Mouse (Mus musculus): ENCODE data around the gene Fyb2. TPM values are rescaled to one million over a fixed set of nuclear protein-coding genes. Genes with fewer than 3 reads are reported as not detected.

Gene Fyb2
- 0.07 TPM in 1 of 2 replicates, not detected in the other for polyA plus RNA-seq (2014; fragmentation: Nextera tagmentation; extraction: Ambion mirVana)

GRCm38 (mm10) chr4:104913291-104914129 is at the start of gene Fyb2:
Gene Fyb2 (plus strand): TSS chr4:104913456.
- Histone ChIP-seq H3K4me1 (ENCODE audit: control insufficient read depth, insufficient read depth, low read length) (peaks cover 3% of the 10 kb centered on the region; the same call in 1 of the 2 replicates), H3K9me3 (ENCODE audit: control insufficient read depth, low read length) (no peaks in the 10 kb centered on the region), H3K4me2 (peak within 1 kb of the TSS; percentile 29; the same call in 1 of the 2 replicates), H3K27ac (ENCODE audit: low read depth, low read length) (no peak within 1 kb of the TSS), H3K36me3 (ENCODE audit: control insufficient read depth, insufficient read depth, low read length) (no peaks in the 10 kb centered on the region), H3K27me3 (ENCODE audit: control insufficient read depth, insufficient read depth, low read length) (no peaks in the 10 kb centered on the region; the same call in 1 of the 2 replicates), H3K4me3 (ENCODE audit: low read depth, low read length) (no peak within 1 kb of the TSS), H3K9ac (ENCODE audit: low read length) (no peak within 1 kb of the TSS)
- 0 out of 2 replicates have a peak, but pooled peaks have one; percentile 7 for ATAC-seq (ENCODE audit: low FRiP score)
- DNase-seq (ENCODE audit: low spot score, missing footprints): no peak
- 21% methylated on average over 23 of the region's 23 CpGs for WGBS

DNA sequence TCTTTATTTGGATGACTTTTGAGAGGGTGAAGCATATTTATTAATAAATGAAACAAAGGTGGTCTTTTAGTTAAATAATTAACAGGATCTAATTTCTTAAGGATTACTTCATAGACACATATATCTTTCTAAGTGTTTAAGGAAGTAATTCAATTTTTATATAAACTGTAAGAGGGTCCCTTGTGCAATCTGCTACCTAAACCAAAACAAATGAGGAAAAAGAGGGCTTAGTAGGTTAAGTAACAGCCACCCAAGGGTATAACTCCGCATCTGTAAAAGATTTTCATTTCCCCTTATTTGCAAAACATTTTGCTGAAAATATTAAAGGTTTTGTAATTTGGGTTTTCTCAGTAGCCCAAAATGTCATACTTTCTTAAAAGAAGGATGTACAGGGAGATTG is 48.9 kb upstream of the Fyb2 start:
- H3K36me3 ChIP-seq (ENCODE audit: control insufficient read depth, insufficient read depth, low read length): no peaks in the 10 kb centered on the region
- no peak for DNase-seq (ENCODE audit: low spot score, missing footprints)
- no peaks in the 10 kb centered on the region for H3K27me3 ChIP-seq (ENCODE audit: control insufficient read depth, insufficient read depth, low read length)
- H3K9ac ChIP-seq (ENCODE audit: low read length): no peak overlapping the region
- no peak for ATAC-seq (ENCODE audit: low FRiP score)
- no peak overlapping the region for H3K4me3 ChIP-seq (ENCODE audit: low read depth, low read length)
- 90% methylated on average over 1 of the region's 1 CpGs for WGBS
- H3K9me3 ChIP-seq (ENCODE audit: control insufficient read depth, low read length): no peaks in the 10 kb centered on the region
- H3K4me2 ChIP-seq: no peak overlapping the region
- H3K4me1 ChIP-seq (ENCODE audit: control insufficient read depth, insufficient read depth, low read length): no peaks in the 10 kb centered on the region
- no peak overlapping the region for H3K27ac ChIP-seq (ENCODE audit: low read depth, low read length)

DNA sequence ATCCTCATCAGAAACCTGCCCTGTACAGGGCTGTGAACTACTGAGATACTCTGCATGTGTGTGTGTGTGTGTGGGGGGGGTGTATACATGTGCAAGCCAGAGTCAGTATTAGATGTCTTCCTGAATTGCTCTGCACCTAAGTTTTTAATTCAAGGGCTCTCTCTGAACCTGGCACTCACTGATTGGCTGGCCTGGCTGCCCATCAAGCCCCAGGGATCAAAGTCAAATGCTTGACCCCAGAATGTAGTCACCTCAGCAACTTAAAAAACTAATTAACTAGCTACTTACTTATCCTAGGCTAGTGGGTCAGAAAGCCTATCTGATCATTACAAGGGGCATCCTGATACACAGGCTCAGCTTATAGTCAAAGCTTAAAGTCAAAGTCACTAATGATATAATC is 43.7 kb upstream of the Fyb2 start:
- DNase-seq (ENCODE audit: low spot score, missing footprints): no peak
- no peaks in the 10 kb centered on the region for H3K4me1 ChIP-seq (ENCODE audit: control insufficient read depth, insufficient read depth, low read length)

GRCm38 (mm10) chr4:104870196-104870595 is 43.1 kb upstream of the Fyb2 start:
- H3K9me3 ChIP-seq (ENCODE audit: control insufficient read depth, low read length): no peaks in the 10 kb centered on the region
- no peak overlapping the region for H3K9ac ChIP-seq (ENCODE audit: low read length)
- no peak overlapping the region for H3K4me2 ChIP-seq
- 91% methylated on average over 5 of the region's 5 CpGs for WGBS
- no peak overlapping the region for H3K4me3 ChIP-seq (ENCODE audit: low read depth, low read length)
- H3K27me3 ChIP-seq (ENCODE audit: control insufficient read depth, insufficient read depth, low read length): no peaks in the 10 kb centered on the region
- no peak for ATAC-seq (ENCODE audit: low FRiP score)
- no peaks in the 10 kb centered on the region for H3K4me1 ChIP-seq (ENCODE audit: control insufficient read depth, insufficient read depth, low read length)
- H3K36me3 ChIP-seq (ENCODE audit: control insufficient read depth, insufficient read depth, low read length): no peaks in the 10 kb centered on the region
- DNase-seq (ENCODE audit: low spot score, missing footprints): no peak
- H3K27ac ChIP-seq (ENCODE audit: low read depth, low read length): no peak overlapping the region

More for the DNA sequence above, 43.7 kb upstream of the Fyb2 start:
- H3K4me2 ChIP-seq: no peak overlapping the region
- no peak overlapping the region for H3K27ac ChIP-seq (ENCODE audit: low read depth, low read length)
- no peaks in the 10 kb centered on the region for H3K36me3 ChIP-seq (ENCODE audit: control insufficient read depth, insufficient read depth, low read length)
- no peak overlapping the region for H3K4me3 ChIP-seq (ENCODE audit: low read depth, low read length)
- H3K27me3 ChIP-seq (ENCODE audit: control insufficient read depth, insufficient read depth, low read length): no peaks in the 10 kb centered on the region
- H3K9ac ChIP-seq (ENCODE audit: low read length): no peak overlapping the region
- no peak for ATAC-seq (ENCODE audit: low FRiP score)
- H3K9me3 ChIP-seq (ENCODE audit: control insufficient read depth, low read length): no peaks in the 10 kb centered on the region

DNA sequence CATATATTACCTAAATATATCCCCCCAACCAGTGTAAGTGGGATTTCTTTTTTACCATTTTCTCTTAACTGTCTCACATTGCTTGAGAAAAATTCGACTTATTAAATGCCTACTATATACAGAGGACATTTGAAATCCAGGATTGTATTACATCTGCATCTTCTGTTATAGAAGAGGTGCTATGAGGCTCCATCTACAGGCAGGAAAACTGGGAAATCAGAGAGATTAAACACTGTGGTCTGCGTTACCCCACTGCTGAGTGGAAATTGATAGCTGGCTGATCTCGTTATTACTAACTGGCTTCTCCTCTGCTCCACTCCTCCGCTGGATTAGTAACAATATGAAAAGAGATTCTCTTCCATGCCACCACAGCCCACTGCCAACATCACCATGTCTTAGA is 37.4 kb upstream of the Fyb2 start:
- 81% methylated on average over 4 of the region's 4 CpGs for WGBS
- DNase-seq (ENCODE audit: low spot score, missing footprints) (no peak), ATAC-seq (ENCODE audit: low FRiP score) (no peak)

GRCm38 (mm10) chr4:104876323-104876722 is 36.9 kb upstream of the Fyb2 start, which contains the start of gene C8a:
Gene C8a (minus strand): TSS chr4:104876398.
- H3K4me2 ChIP-seq: no peak within 1 kb of the TSS

More for the DNA sequence above, 37.4 kb upstream of the Fyb2 start:
- no peaks in the 10 kb centered on the region for H3K4me1 ChIP-seq (ENCODE audit: control insufficient read depth, insufficient read depth, low read length)
- H3K36me3 ChIP-seq (ENCODE audit: control insufficient read depth, insufficient read depth, low read length): no peaks in the 10 kb centered on the region
- no peak overlapping the region for H3K4me2 ChIP-seq
- H3K4me3 ChIP-seq (ENCODE audit: low read depth, low read length): no peak overlapping the region
- H3K9ac ChIP-seq (ENCODE audit: low read length): no peak overlapping the region
- H3K9me3 ChIP-seq (ENCODE audit: control insufficient read depth, low read length): no peaks in the 10 kb centered on the region
- H3K27ac ChIP-seq (ENCODE audit: low read depth, low read length): no peak overlapping the region
- no peaks in the 10 kb centered on the region for H3K27me3 ChIP-seq (ENCODE audit: control insufficient read depth, insufficient read depth, low read length)

DNA sequence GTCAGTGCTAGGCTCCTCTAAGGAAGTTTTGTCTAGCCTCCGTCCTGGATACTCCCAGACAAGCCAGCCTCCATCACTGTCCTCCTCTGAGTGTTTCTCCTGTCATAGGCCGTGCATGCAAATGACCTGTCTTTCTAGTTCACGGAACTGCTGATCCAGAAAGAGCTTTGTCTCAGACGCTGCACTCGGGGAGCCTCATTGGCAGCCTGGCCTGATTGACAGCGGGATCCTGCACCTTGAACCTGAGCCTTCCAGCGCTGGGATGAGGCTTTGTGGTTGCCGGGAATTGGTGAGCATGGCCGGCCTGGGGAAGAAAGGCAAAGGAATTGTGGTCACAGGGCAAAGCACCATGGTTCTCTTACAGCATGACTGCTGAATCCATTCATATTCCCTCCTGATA is 25.8 kb upstream of the Fyb2 start:
- WGBS: 48% methylated on average over 9 of the region's 9 CpGs
- Histone ChIP-seq H3K4me3 (ENCODE audit: low read depth, low read length) (no peak overlapping the region), H3K9me3 (ENCODE audit: control insufficient read depth, low read length) (no peaks in the 10 kb centered on the region), H3K27ac (ENCODE audit: low read depth, low read length) (no peak overlapping the region), H3K36me3 (ENCODE audit: control insufficient read depth, insufficient read depth, low read length) (no peaks in the 10 kb centered on the region), H3K4me1 (ENCODE audit: control insufficient read depth, insufficient read depth, low read length) (0 out of 2 replicates have a peak, but pooled peaks cover 3% of the 10 kb centered on the region), H3K27me3 (ENCODE audit: control insufficient read depth, insufficient read depth, low read length) (no peaks in the 10 kb centered on the region), H3K9ac (ENCODE audit: low read length) (no peak overlapping the region), H3K4me2 (no peak overlapping the region)
- no peak for DNase-seq (ENCODE audit: low spot score, missing footprints)
- peak; percentile 9; the same call in 1 of the 2 replicates for ATAC-seq (ENCODE audit: low FRiP score)

More at GRCm38 (mm10) chr4:104876323-104876722, 36.9 kb upstream of the Fyb2 start, which contains the start of gene C8a:
- no peaks in the 10 kb centered on the region for H3K27me3 ChIP-seq (ENCODE audit: control insufficient read depth, insufficient read depth, low read length)
- no peak within 1 kb of the TSS for H3K9ac ChIP-seq (ENCODE audit: low read length)
- DNase-seq (ENCODE audit: low spot score, missing footprints) (no peak), ATAC-seq (ENCODE audit: low FRiP score) (no peak)
- no peak within 1 kb of the TSS for H3K4me3 ChIP-seq (ENCODE audit: low read depth, low read length)
- 80% methylated on average over 3 of the region's 3 CpGs for WGBS
- no peaks in the 10 kb centered on the region for H3K4me1 ChIP-seq (ENCODE audit: control insufficient read depth, insufficient read depth, low read length)
- H3K36me3 ChIP-seq (ENCODE audit: control insufficient read depth, insufficient read depth, low read length): no peaks in the 10 kb centered on the region
- no peaks in the 10 kb centered on the region for H3K9me3 ChIP-seq (ENCODE audit: control insufficient read depth, low read length)
- H3K27ac ChIP-seq (ENCODE audit: low read depth, low read length): no peak within 1 kb of the TSS

- 79% methylated on average over 9 of the region's 9 CpGs for WGBS
- Histone ChIP-seq H3K4me3 (ENCODE audit: low read depth, low read length) (no peak overlapping the region), H3K36me3 (ENCODE audit: control insufficient read depth, insufficient read depth, low read length) (no peaks in the 10 kb centered on the region), H3K4me1 (ENCODE audit: control insufficient read depth, insufficient read depth, low read length) (0 out of 2 replicates have a peak, but pooled peaks cover 3% of the 10 kb centered on the region), H3K4me2 (no peak overlapping the region), H3K27ac (ENCODE audit: low read depth, low read length) (no peak overlapping the region), H3K27me3 (ENCODE audit: control insufficient read depth, insufficient read depth, low read length) (no peaks in the 10 kb centered on the region), H3K9me3 (ENCODE audit: control insufficient read depth, low read length) (no peaks in the 10 kb centered on the region), H3K9ac (ENCODE audit: low read length) (no peak overlapping the region)
- no peak for DNase-seq (ENCODE audit: low spot score, missing footprints)
- no peak for ATAC-seq (ENCODE audit: low FRiP score)
These were observed 24.6 kb upstream of the Fyb2 start for GRCm38 (mm10) chr4:104888499-104889262.

- DNase-seq (ENCODE audit: low spot score, missing footprints) (no peak), ATAC-seq (ENCODE audit: low FRiP score) (no peak)
- Histone ChIP-seq H3K4me1 (ENCODE audit: control insufficient read depth, insufficient read depth, low read length) (0 out of 2 replicates have a peak, but pooled peaks cover 3% of the 10 kb centered on the region), H3K4me3 (ENCODE audit: low read depth, low read length) (no peak overlapping the region), H3K36me3 (ENCODE audit: control insufficient read depth, insufficient read depth, low read length) (no peaks in the 10 kb centered on the region), H3K4me2 (no peak overlapping the region), H3K9ac (ENCODE audit: low read length) (no peak overlapping the region), H3K9me3 (ENCODE audit: control insufficient read depth, low read length) (no peaks in the 10 kb centered on the region), H3K27ac (ENCODE audit: low read depth, low read length) (no peak overlapping the region), H3K27me3 (ENCODE audit: control insufficient read depth, insufficient read depth, low read length) (no peaks in the 10 kb centered on the region)
- 94% methylated on average over 7 of the region's 7 CpGs for WGBS
These were observed 21.5 kb upstream of the Fyb2 start for GRCm38 (mm10) chr4:104891708-104892107.

Data from midbrain, embryonic 11.5 days (tissue).